Mouse (Mus musculus) intestine, embryonic 15.5 days (tissue): ENCODE data around the gene Tmem145. TPM values are rescaled to one million over a fixed set of nuclear protein-coding genes. Genes with fewer than 3 reads are reported as not detected.
"Not testable (repeated sequence)": the region's sequence is repeated elsewhere in the genome, so short reads cannot be mapped to it uniquely, and the experiment has no call there.

Source experiments
- ATAC-seq: fragments of 200-750 bp; cut with Nextera tagmentation; 2 replicates; pipeline ENCODE4 v1.8.0; 2017; ENCODE audit warnings: moderate TSS enrichment, moderate library complexity
- H3K27ac ChIP-seq: fragments of 300-500 bp; sonication (generic); 2 replicates; pipeline ENCODE4 v1.5.1; 2015; ENCODE audit warnings: mild to moderate bottlenecking, inconsistent platforms
- H3K27me3 ChIP-seq: fragments of 300-500 bp; sonication (generic); replicated peaks from 2 replicates; pipeline ENCODE4 v1.6.1; 2015; ENCODE audit warnings: inconsistent platforms
- H3K36me3 ChIP-seq: fragments of 300-500 bp; sonication (generic); 2 replicates; pipeline ENCODE4 v1.6.1; 2015; ENCODE audit warnings: inconsistent platforms
- H3K4me1 ChIP-seq: fragments of 300-500 bp; sonication (generic); replicated peaks from 2 replicates; pipeline ENCODE4 v1.6.1; 2015; ENCODE audit warnings: inconsistent platforms
- H3K4me2 ChIP-seq: fragments of 300-500 bp; sonication (generic); replicated peaks from 2 replicates; pipeline ENCODE4 v1.6.1; 2015; ENCODE audit warnings: mild to moderate bottlenecking, inconsistent platforms
- H3K4me3 ChIP-seq: fragments of 300-500 bp; sonication (generic); replicated peaks from 2 replicates; pipeline ENCODE4 v1.5.1; 2015; ENCODE audit warnings: inconsistent platforms
- H3K9ac ChIP-seq: fragments of 300-500 bp; sonication (generic); 2 replicates; pipeline ENCODE4 v1.6.1; 2015; ENCODE audit warnings: inconsistent platforms
- H3K9me3 ChIP-seq: fragments of 300-500 bp; sonication (generic); 2 replicates; pipeline ENCODE4 v1.6.1; 2016; ENCODE audit warnings: inconsistent platforms
- whole genome bisulfite sequencing: fragments of 180-500 bp; shearing (Covaris S2); methylation state at CpG from one replicate; pipeline ENCODE4 v1.1.7; 2015; 5-methylcytosine and 5-hydroxymethylcytosine counted together
- polyA plus RNA-seq: library from polyadenylated mRNA; unstranded; fragments of >200 nt; fragmentation: Nextera tagmentation; extraction: Ambion mirVana; gene quantifications from 2 replicates; pipeline ENCODE4 v1.2.1, GENCODE M21; 2015

Tmem145 gene
- polyA plus RNA-seq, result 1.2 and 1.3 TPM in 2 replicates

DNA sequence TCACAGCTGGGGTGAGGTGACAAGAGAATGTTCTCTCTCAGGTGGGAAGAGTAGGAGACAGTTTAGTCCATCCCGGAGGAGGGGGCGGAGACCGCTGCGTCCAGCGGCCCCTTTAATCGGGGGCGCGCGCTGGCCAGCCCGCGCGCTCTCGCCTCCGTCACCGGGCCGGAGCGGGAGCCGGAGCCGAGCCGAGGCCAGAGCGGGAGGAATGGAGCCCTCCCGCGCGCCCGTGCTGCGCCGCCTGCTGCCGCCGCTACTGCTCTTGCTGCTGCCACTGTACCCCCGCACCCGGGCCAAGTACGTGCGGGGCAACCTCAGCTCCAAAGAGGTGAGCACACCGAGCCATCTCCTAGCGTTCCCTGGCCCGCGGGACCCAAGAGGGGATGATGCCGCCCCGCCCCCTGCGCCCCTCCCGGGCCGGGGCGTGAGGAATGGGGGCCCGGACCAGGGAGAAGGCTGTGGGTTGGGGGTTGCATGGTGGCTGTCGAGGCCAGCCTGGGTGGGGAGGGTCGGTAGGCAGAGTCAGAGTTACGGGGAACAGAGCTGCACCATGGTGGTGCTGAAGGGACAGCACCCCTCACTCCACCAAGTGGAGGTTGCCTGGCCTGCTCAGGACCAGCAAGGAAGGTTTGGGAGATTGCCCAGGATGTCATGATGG is at the start of gene Tmem145:
Gene Tmem145, plus strand, starts transcription at position 151 of the 658 bp plus-strand sequence.
- H3K9me3 ChIP-seq, result no peaks in the 10 kb centered on the region
- H3K4me3 ChIP-seq, result peak within 1 kb of the TSS; percentile 54
- H3K36me3 ChIP-seq, result no peaks in the 10 kb centered on the region
- peak within 1 kb of the TSS; percentile 89 for H3K4me2 ChIP-seq
- 0 out of 2 replicates have a peak, but pooled peaks cover 6% of the 10 kb centered on the region for H3K4me1 ChIP-seq
- no peak within 1 kb of the TSS for H3K9ac ChIP-seq
- peak; percentile 75 for ATAC-seq
- peaks cover 18% of the 10 kb centered on the region for H3K27me3 ChIP-seq
- under 1% methylated on average over 47 of the region's 47 CpGs for WGBS
- no peak within 1 kb of the TSS for H3K27ac ChIP-seq

DNA sequence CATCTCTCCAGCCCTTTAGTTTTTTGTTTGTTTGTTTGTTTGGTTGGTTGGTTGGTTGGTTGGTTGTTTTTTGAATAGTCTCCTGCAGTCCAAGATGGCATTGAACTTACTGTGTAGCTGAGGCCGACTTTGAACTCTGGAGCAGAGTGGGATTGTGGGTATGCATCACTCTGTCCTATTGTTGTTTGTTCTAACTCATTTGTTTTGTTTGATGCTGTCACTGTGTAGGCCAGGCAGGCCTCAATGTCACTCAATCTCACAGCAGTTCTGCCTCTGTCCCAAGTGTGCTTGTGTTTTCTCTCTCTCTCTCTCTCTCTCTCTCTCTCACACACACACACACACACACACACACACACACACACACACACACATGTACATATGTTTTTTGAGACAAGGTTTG is 44.0 kb upstream of the Tmem145 start:
- Histone ChIP-seq H3K9ac (no peak overlapping the region), H3K4me3 (no peak overlapping the region), H3K9me3 (no peaks in the 10 kb centered on the region), H3K27me3 (no peaks in the 10 kb centered on the region), H3K4me1 (0 out of 2 replicates have a peak, but pooled peaks cover under 1% of the 10 kb centered on the region), H3K36me3 (no peaks in the 10 kb centered on the region), H3K27ac (no peak overlapping the region), H3K4me2 (no peak overlapping the region)
- ATAC-seq, result no peak
- WGBS, result 70% methylated on average over 1 of the region's 1 CpGs

- no peaks in the 10 kb centered on the region for H3K27me3 ChIP-seq
- H3K9ac ChIP-seq, result no peak overlapping the region
- 34% methylated on average over 17 of the region's 17 CpGs for WGBS
- H3K4me2 ChIP-seq, result no peak overlapping the region
- H3K4me3 ChIP-seq, result no peak overlapping the region
- H3K4me1 ChIP-seq, result peaks cover 7% of the 10 kb centered on the region
- no peak for ATAC-seq
- no peaks in the 10 kb centered on the region for H3K36me3 ChIP-seq
- no peak overlapping the region for H3K27ac ChIP-seq
- no peaks in the 10 kb centered on the region for H3K9me3 ChIP-seq
These were observed 41.7 kb upstream of the Tmem145 start for GRCm38 (mm10) chr7:25263968-25264870.

GRCm38 (mm10) chr7:25265743-25266142 is 40.2 kb upstream of the Tmem145 start:
- H3K4me2 ChIP-seq, H3K27me3 ChIP-seq, H3K36me3 ChIP-seq, ATAC-seq, H3K4me3 ChIP-seq, H3K9me3 ChIP-seq, H3K9ac ChIP-seq, H3K27ac ChIP-seq: not testable (repeated sequence)
- 88% methylated on average over 5 of the region's 5 CpGs for WGBS
- H3K4me1 ChIP-seq, result peaks cover 13% of the 10 kb centered on the region

DNA sequence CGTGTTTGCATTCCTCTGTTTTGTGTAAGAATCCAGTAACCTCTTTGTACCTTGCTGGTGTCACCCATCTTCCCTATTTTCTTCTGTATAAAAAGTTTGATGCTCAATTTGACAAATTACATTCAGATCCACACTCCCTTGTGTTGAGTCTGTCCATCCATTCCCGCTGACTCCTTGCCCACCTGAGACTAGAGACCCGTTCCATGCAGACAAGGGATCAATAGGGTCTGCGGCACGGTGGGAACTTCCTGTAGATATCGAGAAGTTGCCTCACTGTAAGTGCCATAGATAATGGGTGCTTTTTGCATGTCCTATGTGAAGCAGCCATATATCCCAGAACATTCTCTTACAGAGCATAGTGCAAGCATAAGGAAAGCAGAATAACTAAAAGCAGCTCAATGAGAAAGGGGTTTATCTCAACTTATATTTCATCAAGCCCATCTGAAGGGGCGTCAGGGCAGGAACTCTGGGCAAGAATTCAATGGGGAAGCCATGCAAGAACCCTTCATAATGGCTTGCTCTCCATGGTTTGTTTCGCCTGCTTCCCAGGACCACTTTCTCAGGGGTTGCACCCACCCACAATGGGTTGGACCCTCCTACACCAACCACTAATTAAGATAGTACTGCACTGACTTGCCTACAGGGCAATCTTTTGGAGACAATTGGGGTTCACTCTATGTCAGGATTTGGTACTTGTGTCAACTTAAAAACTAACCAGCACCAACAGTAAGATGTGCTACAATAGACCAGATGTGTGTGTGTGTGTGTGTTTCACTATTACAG is 39.5 kb upstream of the Tmem145 start:
- Histone ChIP-seq H3K27ac (no peak overlapping the region), H3K36me3 (peaks cover 4% of the 10 kb centered on the region; the same call in 1 of the 2 replicates), H3K4me3 (no peak overlapping the region), H3K4me1 (peaks cover 13% of the 10 kb centered on the region), H3K4me2 (peak overlapping the region; percentile 64; the same call in 1 of the 2 replicates), H3K9ac (no peak overlapping the region), H3K9me3 (no peaks in the 10 kb centered on the region), H3K27me3 (no peaks in the 10 kb centered on the region)
- WGBS, result 85% methylated on average over 8 of the region's 8 CpGs
- ATAC-seq, result no peak

- H3K27ac ChIP-seq, result peak within 1 kb of the TSS; percentile 90
- H3K4me2 ChIP-seq, result peak within 1 kb of the TSS; percentile 74
- H3K36me3 ChIP-seq, result peaks cover 14% of the 10 kb centered on the region; the same call in 1 of the 2 replicates
- WGBS, result under 1% methylated on average over 29 of the region's 29 CpGs
- peak; percentile 91 for ATAC-seq
- peak within 1 kb of the TSS; percentile 73 for H3K9ac ChIP-seq
- no peaks in the 10 kb centered on the region for H3K9me3 ChIP-seq
- H3K27me3 ChIP-seq, result no peaks in the 10 kb centered on the region
- peaks cover 13% of the 10 kb centered on the region for H3K4me1 ChIP-seq
- peak within 1 kb of the TSS; percentile 73 for H3K4me3 ChIP-seq
These were observed 38.6 kb upstream of the Tmem145 start, which contains the start of gene Cic for GRCm38 (mm10) chr7:25267301-25267750. Gene Cic (plus strand): TSS chr7:25267704.

- H3K27ac ChIP-seq, result peak overlapping the region; percentile 90
- H3K36me3 ChIP-seq, result peaks cover 14% of the 10 kb centered on the region
- H3K9ac ChIP-seq, result peak overlapping the region; percentile 73
- H3K27me3 ChIP-seq, result no peaks in the 10 kb centered on the region
- WGBS, result under 1% methylated on average over 33 of the region's 33 CpGs
- peak overlapping the region; percentile 74 for H3K4me2 ChIP-seq
- ATAC-seq, result peak; percentile 97
- no peaks in the 10 kb centered on the region for H3K9me3 ChIP-seq
- H3K4me1 ChIP-seq, result peaks cover 13% of the 10 kb centered on the region
- peak overlapping the region; percentile 73 for H3K4me3 ChIP-seq
These were observed 38.0 kb upstream of the Tmem145 start for GRCm38 (mm10) chr7:25267751-25268463.

- ATAC-seq, result no peak
- Histone ChIP-seq H3K27me3 (no peaks in the 10 kb centered on the region), H3K9ac (peak overlapping the region; percentile 73), H3K9me3 (no peaks in the 10 kb centered on the region), H3K4me2 (peak overlapping the region; percentile 74), H3K27ac (peak overlapping the region; percentile 73), H3K36me3 (peaks cover 21% of the 10 kb centered on the region), H3K4me1 (peaks cover 18% of the 10 kb centered on the region), H3K4me3 (peak overlapping the region; percentile 73)
- 1% methylated on average over 7 of the region's 7 CpGs for WGBS
These were observed 37.3 kb upstream of the Tmem145 start for GRCm38 (mm10) chr7:25268588-25268987.

DNA sequence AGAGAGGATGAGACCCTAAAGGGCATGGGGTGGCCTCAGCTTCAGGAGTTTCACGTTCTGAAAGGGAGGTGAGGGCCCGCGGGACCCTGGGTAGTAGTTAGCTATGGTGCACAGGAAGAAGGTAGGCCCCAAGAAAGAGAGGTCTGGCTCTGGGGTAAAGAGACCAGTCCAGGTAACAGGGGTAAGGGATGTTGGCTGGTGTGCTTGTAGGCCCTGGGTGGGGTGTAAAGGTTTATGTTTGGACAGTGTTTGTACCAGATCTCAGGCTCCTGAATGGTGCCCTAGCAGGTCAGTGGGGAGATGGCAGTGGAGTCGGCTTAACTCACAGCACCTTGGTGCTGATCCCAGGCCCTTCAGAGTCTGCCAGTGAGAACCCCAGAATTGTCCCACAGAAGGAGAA is 36.9 kb upstream of the Tmem145 start:
- no peaks in the 10 kb centered on the region for H3K27me3 ChIP-seq
- peak overlapping the region; percentile 73; the same call in 1 of the 2 replicates for H3K27ac ChIP-seq
- H3K9ac ChIP-seq, result peak overlapping the region; percentile 73
- H3K9me3 ChIP-seq, result no peaks in the 10 kb centered on the region
- H3K4me2 ChIP-seq, result peak overlapping the region; percentile 74
- ATAC-seq, result no peak
- H3K4me3 ChIP-seq, result peak overlapping the region; percentile 73
- peaks cover 22% of the 10 kb centered on the region for H3K36me3 ChIP-seq
- peaks cover 22% of the 10 kb centered on the region for H3K4me1 ChIP-seq
- WGBS, result 40% methylated on average over 4 of the region's 4 CpGs

- 84% methylated on average over 8 of the region's 8 CpGs for WGBS
- Histone ChIP-seq H3K4me3 (peak overlapping the region; percentile 73), H3K4me1 (peaks cover 28% of the 10 kb centered on the region), H3K27me3 (no peaks in the 10 kb centered on the region), H3K9me3 (no peaks in the 10 kb centered on the region), H3K4me2 (peak overlapping the region; percentile 74), H3K9ac (peak overlapping the region; percentile 73; the same call in 1 of the 2 replicates), H3K27ac (0 out of 2 replicates have a peak overlapping the region, but pooled peaks have one; percentile 23), H3K36me3 (peaks cover 22% of the 10 kb centered on the region)
- no peak for ATAC-seq
These were observed 36.2 kb upstream of the Tmem145 start for GRCm38 (mm10) chr7:25269545-25270271.
